Mouse (Mus musculus) neutrophil, adult 65 days (primary cell): ENCODE measurements around the gene Map3k21. TPM values are rescaled to one million over a fixed set of nuclear protein-coding genes. Genes with fewer than 3 reads are reported as not detected.

Experiments used
- total RNA-seq: library from RNA; stranded (reverse); gene quantifications from 2 replicates; pipeline ENCODE4 v1.2.4, GENCODE M21; 2023

Gene Map3k21
- not detected in 2 replicates for total RNA-seq

DNA sequence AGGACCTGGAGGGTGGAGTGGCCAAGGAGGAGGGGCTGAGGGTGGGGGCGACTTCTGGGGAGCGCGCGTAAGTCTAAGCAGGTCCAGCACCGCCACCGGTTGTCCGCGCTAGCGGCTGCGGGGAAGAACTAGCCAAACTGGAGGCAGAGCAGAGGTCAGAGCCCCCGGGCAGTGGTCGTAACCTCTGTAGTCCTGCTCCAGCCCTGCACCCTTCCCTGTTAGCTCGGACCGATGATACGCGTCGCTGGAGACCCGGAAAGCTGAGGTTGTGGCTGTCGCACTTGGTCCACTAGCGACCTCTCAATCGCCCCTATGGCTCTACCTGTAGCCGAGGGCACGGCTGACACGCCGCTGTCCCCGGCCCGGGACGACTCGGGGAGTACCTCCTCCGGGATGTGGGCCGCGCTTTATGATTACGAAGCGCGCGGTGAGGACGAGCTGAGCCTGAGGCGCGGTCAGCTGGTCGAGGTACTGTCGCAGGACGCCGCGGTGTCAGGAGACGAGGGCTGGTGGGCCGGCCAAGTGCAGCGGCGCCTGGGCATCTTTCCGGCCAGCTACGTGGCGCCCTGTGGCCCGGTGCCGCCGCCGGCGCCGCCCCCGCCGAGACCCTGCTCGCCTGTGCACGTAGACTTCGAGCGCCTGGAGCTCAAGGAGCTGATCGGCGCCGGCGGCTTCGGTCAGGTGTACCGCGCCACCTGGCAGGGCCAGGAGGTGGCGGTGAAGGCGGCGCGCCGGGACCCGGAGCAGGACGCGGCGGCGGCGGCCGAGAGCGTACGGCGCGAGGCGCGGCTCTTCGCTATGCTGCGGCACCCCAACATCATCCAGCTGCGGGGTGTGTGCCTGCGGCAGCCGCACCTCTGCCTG, at the start of gene Map3k21:
Gene Map3k21, plus strand, starts transcription at position 86 of the 864 bp plus-strand sequence.

GRCm38 (mm10) chr8:125897868-125898788, 12.1 kb upstream of the Map3k21 start, which contains the start of gene Pcnx2:
Gene Pcnx2, minus strand, starts transcription at chr8:125898317.

DNA sequence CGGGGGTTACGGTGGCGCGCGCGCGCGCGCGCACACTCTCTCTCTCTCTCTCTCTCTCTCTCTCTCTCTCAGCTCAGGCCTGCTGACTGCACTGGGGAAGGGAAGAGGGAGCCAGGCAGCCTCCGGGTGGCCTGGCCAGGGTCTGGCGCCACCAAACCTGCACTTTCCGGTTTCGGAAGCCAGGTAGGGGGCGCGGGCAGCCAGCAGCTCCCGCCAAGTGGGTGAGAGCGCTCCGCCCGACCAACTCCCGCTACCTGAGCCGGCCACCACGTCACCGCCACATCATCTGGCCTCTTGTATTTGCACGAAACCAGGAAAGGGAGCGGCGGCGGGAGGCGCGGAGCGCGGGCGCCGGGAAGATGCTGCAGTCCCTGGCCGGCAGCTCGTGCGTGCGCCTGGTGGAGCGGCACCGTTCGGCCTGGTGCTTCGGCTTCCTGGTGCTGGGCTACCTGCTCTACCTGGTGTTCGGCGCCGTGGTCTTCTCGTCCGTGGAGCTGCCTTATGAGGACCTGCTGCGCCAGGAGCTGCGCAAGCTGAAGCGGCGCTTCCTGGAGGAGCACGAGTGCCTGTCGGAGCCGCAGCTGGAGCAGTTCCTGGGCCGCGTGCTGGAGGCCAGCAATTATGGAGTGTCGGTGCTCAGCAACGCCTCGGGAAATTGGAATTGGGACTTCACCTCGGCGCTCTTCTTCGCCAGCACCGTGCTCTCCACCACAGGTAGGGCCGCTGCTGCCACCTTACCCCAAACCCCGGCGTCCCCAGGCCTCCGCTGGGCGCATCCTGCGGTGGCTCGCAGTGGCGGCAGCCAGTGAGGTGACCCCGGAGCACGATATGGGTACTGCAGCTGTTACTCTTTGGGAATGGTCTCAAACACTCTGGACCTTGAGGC, 85.1 kb downstream of the Map3k21 start, which contains the start of gene Kcnk1:
Gene Kcnk1, plus strand, starts transcription at position 70 of the 886 bp plus-strand sequence.

Other genes with a start within 250 kb of the Map3k21 start
- 1.8 and 1.9 TPM in 2 replicates for gene Map10, start 240.6 kb upstream of the Map3k21 start, total RNA-seq
- gene Ntpcr, start 180.5 kb upstream of the Map3k21 start, total RNA-seq = 9.5 and 12.9 TPM in 2 replicates
- gene Pcnx2, start 12.1 kb upstream of the Map3k21 start, total RNA-seq = not detected in 2 replicates
- not detected in 2 replicates for gene Kcnk1, start 84.7 kb downstream of the Map3k21 start, total RNA-seq